Mouse (Mus musculus) lung, adult 2 months (tissue): ENCODE measurements at regions not wholly inside any gene's neighbourhood (a gene's known extent, or its start where the extent isn't known, plus 50 kb on each side); places are given as distances from the start of the nearest gene placed in this dataset.

Experiments
- CTCF ChIP-seq: fragments of 200-500 bp; IDR thresholded peaks from 2 replicates; pipeline ENCODE4 v1.5.1; 2011; ENCODE audit warnings: mild to moderate bottlenecking, low read length, control low read depth; ENCODE audit not compliant: insufficient read depth
- POLR2A ChIP-seq: fragments of 200-500 bp; IDR thresholded peaks from 2 replicates; pipeline ENCODE4 v1.6.1; 2011; ENCODE audit warnings: low read depth, mild to moderate bottlenecking, control low read depth, low read length, borderline replicate concordance; ENCODE audit errors: extremely low read depth

- TF ChIP-seq CTCF (no peak), POLR2A (no peak)
Measured at GRCm38 (mm10) chr17:79770911-79771310, 56.0 kb upstream of the Cyp1b1 start.
